Mouse (Mus musculus): ENCODE data around the gene Tanc2. TPM values are rescaled to one million over a fixed set of nuclear protein-coding genes. Genes with fewer than 3 reads are reported as not detected.

Gene Tanc2
- polyA plus RNA-seq, 1 experiment from 2014 or later: 52.9 TPM

DNA sequence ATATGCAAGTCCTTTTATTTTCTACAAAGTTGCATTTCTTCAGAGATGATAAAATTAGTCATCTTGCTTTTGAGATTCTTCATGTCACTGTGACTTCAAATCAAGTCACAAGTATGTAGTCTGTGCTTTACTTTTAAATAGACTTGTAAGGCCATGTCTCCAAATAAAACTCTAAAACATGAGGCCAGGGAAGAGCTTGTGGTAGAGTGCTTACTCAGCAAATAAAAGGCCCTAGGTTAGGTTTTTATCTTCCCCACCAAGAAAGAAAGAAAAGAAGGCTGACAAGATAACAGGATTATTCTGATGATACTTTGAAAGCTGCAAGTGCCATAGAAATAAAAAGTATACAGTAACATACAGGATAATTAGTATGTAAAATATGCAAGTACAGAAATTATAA, 188.0 kb downstream of the Tanc2 start:
- no peaks in the 10 kb centered on the region for H3K4me1 ChIP-seq (replicated peaks; ENCODE audit: control insufficient read depth, insufficient read depth, low read length)
- DNase-seq (ENCODE audit: low spot score): no peak
- H3K27ac ChIP-seq: no peak overlapping the region
- no peak overlapping the region for H3K9ac ChIP-seq
- no peak overlapping the region for H3K4me3 ChIP-seq (replicated peaks; ENCODE audit: low read length)
- H3K9me3 ChIP-seq (ENCODE audit: control insufficient read depth, low read length): no peaks in the 10 kb centered on the region
- peaks cover 26% of the 10 kb centered on the region; the same call in 1 of the 2 replicates for H3K36me3 ChIP-seq (replicated peaks; ENCODE audit: control insufficient read depth, insufficient read depth)
- no peak overlapping the region for H3K4me2 ChIP-seq (replicated peaks)
- no peak for ATAC-seq (ENCODE audit: low FRiP score)
- no peaks in the 10 kb centered on the region for H3K27me3 ChIP-seq (ENCODE audit: control insufficient read depth, insufficient read depth, low read length)

DNA sequence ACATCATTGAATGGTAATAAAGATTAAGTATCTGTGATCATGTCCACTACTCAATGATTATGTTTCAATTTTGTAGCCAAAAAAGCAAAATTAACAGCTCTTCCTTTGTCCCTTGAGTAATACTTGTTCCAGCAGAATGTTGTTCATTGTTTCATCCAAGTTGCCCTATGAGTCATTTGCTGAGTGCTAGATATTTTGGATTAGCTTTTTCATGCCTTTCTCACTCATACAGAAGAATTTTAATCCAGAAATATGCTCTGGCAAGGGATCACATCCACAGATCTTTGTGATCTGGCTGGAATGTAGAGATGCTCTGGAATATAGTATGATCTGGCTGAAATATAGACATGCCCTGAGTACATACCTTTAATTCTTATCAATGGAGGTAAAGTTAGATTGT, 202.7 kb downstream of the Tanc2 start:
- H3K9me3 ChIP-seq (ENCODE audit: control insufficient read depth, low read length): no peaks in the 10 kb centered on the region
- no peak overlapping the region for H3K27ac ChIP-seq
- no peak for ATAC-seq (ENCODE audit: low FRiP score)
- no peak overlapping the region for H3K9ac ChIP-seq
- no peaks in the 10 kb centered on the region for H3K27me3 ChIP-seq (ENCODE audit: control insufficient read depth, insufficient read depth, low read length)
- no peaks in the 10 kb centered on the region for H3K4me1 ChIP-seq (replicated peaks; ENCODE audit: control insufficient read depth, insufficient read depth, low read length)
- H3K4me2 ChIP-seq (replicated peaks): no peak overlapping the region
- no peak for DNase-seq (ENCODE audit: low spot score)
- no peak overlapping the region for H3K4me3 ChIP-seq (replicated peaks; ENCODE audit: low read length)
- no peaks in the 10 kb centered on the region for H3K36me3 ChIP-seq (replicated peaks; ENCODE audit: control insufficient read depth, insufficient read depth)

GRCm38 (mm10) chr11:105803686-105804085, 213.9 kb downstream of the Tanc2 start:
- ATAC-seq (ENCODE audit: low FRiP score) (no peak), DNase-seq (ENCODE audit: low spot score) (no peak)
- Histone ChIP-seq H3K4me3 (replicated peaks; ENCODE audit: low read length) (no peak overlapping the region), H3K4me2 (replicated peaks) (no peak overlapping the region), H3K27me3 (ENCODE audit: control insufficient read depth, insufficient read depth, low read length) (no peaks in the 10 kb centered on the region), H3K36me3 (replicated peaks; ENCODE audit: control insufficient read depth, insufficient read depth) (peaks cover 5% of the 10 kb centered on the region; the same call in 1 of the 2 replicates), H3K9me3 (ENCODE audit: control insufficient read depth, low read length) (no peaks in the 10 kb centered on the region), H3K27ac (no peak overlapping the region), H3K4me1 (replicated peaks; ENCODE audit: control insufficient read depth, insufficient read depth, low read length) (no peaks in the 10 kb centered on the region), H3K9ac (no peak overlapping the region)
- 86% methylated on average over 3 of the region's 3 CpGs for WGBS

- Histone ChIP-seq H3K9me3 (ENCODE audit: control insufficient read depth, low read length) (no peaks in the 10 kb centered on the region), H3K36me3 (replicated peaks; ENCODE audit: control insufficient read depth, insufficient read depth) (no peaks in the 10 kb centered on the region), H3K27ac (no peak overlapping the region), H3K4me2 (replicated peaks) (no peak overlapping the region), H3K4me3 (replicated peaks; ENCODE audit: low read length) (no peak overlapping the region), H3K4me1 (replicated peaks; ENCODE audit: control insufficient read depth, insufficient read depth, low read length) (no peaks in the 10 kb centered on the region), H3K9ac (no peak overlapping the region), H3K27me3 (ENCODE audit: control insufficient read depth, insufficient read depth, low read length) (no peaks in the 10 kb centered on the region)
- no peak for ATAC-seq (ENCODE audit: low FRiP score)
- 80% methylated on average over 3 of the region's 3 CpGs for WGBS
- no peak for DNase-seq (ENCODE audit: low spot score)
These were observed 215.0 kb downstream of the Tanc2 start for GRCm38 (mm10) chr11:105804776-105805175.

DNA sequence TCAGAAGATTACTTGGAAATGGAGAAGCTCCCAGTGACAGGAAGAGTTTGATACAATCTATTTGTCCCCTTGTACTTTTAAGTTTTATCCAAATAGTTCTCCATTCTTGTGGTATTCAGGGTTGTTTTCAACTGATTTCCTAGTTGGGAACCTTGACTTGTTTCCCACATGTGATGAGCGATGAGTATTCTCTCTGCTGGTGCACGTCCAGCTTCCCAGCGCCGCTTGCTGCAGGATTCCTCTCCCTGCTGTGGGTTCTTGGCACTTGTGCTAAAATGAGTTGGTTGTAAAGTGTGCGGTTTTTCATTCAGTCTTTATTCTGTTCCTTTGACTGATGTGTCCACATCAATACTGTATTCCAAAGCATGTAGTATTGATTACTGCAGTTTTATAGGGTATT, 217.3 kb downstream of the Tanc2 start:
- WGBS: 88% methylated on average over 5 of the region's 5 CpGs
- Histone ChIP-seq H3K36me3 (replicated peaks; ENCODE audit: control insufficient read depth, insufficient read depth) (peaks cover 17% of the 10 kb centered on the region), H3K4me3 (replicated peaks; ENCODE audit: low read length) (no peak overlapping the region), H3K27me3 (ENCODE audit: control insufficient read depth, insufficient read depth, low read length) (no peaks in the 10 kb centered on the region), H3K9ac (no peak overlapping the region), H3K4me2 (replicated peaks) (no peak overlapping the region), H3K4me1 (replicated peaks; ENCODE audit: control insufficient read depth, insufficient read depth, low read length) (no peaks in the 10 kb centered on the region), H3K9me3 (ENCODE audit: control insufficient read depth, low read length) (no peaks in the 10 kb centered on the region), H3K27ac (no peak overlapping the region)
- ATAC-seq (ENCODE audit: low FRiP score): no peak
- no peak for DNase-seq (ENCODE audit: low spot score)

DNA sequence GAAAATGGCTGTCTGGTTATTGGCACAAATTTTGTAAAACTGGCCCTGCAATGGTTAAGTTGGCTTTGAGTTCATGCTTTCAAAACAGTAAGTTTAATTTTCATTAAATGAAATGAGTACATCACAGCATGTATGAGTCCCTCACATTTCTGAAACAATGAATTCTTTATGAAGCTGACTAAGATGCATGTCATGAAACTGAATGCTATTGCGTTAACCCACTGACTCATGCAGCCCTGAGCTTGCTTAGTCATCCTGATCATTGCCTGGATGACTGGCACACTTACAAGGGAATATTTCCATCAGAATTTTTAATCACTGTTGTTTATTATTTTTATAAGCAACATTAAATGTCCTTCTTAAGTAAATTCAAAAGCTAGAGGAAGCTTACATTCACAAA, 233.5 kb downstream of the Tanc2 start:
- no peaks in the 10 kb centered on the region for H3K27me3 ChIP-seq (ENCODE audit: control insufficient read depth, insufficient read depth, low read length)
- H3K4me3 ChIP-seq (replicated peaks; ENCODE audit: low read length): no peak overlapping the region
- no peak overlapping the region for H3K27ac ChIP-seq
- H3K4me2 ChIP-seq (replicated peaks): no peak overlapping the region
- H3K9me3 ChIP-seq (ENCODE audit: control insufficient read depth, low read length): no peaks in the 10 kb centered on the region
- no peak overlapping the region for H3K9ac ChIP-seq
- DNase-seq (ENCODE audit: low spot score) (no peak), ATAC-seq (ENCODE audit: low FRiP score) (no peak)
- H3K4me1 ChIP-seq (replicated peaks; ENCODE audit: control insufficient read depth, insufficient read depth, low read length): no peaks in the 10 kb centered on the region
- WGBS: 45% methylated on average over 1 of the region's 1 CpGs
- H3K36me3 ChIP-seq (replicated peaks; ENCODE audit: control insufficient read depth, insufficient read depth): 0 out of 2 replicates have a peak, but pooled peaks cover 2% of the 10 kb centered on the region

DNA sequence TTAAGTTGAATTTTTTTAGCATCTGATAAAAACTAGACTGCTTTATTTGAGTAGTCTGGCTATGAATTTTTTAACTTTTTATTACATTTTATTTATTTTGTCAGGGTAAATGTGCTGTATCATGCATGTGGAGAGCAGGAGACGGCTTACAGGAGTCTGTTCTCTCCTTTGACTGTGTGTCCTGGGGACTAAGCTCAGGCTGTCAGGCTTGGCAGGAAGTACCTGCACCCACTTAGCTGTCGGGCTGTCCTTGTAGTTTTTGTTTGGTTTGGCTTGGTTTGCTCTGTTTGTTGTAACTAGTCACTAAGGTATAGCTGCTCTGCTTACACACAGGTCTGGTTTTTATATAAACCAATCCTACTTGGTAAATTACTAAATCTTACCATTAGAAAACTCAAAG, 234.0 kb downstream of the Tanc2 start:
- H3K9me3 ChIP-seq (ENCODE audit: control insufficient read depth, low read length): no peaks in the 10 kb centered on the region
- no peak overlapping the region for H3K9ac ChIP-seq
- 0 out of 2 replicates have a peak, but pooled peaks cover 2% of the 10 kb centered on the region for H3K36me3 ChIP-seq (replicated peaks; ENCODE audit: control insufficient read depth, insufficient read depth)
- no peak overlapping the region for H3K4me3 ChIP-seq (replicated peaks; ENCODE audit: low read length)
- no peaks in the 10 kb centered on the region for H3K4me1 ChIP-seq (replicated peaks; ENCODE audit: control insufficient read depth, insufficient read depth, low read length)
- DNase-seq (ENCODE audit: low spot score) (no peak), ATAC-seq (ENCODE audit: low FRiP score) (no peak)
- WGBS: 80% methylated on average over 2 of the region's 2 CpGs
- no peak overlapping the region for H3K27ac ChIP-seq
- H3K27me3 ChIP-seq (ENCODE audit: control insufficient read depth, insufficient read depth, low read length): no peaks in the 10 kb centered on the region
- H3K4me2 ChIP-seq (replicated peaks): no peak overlapping the region

GRCm38 (mm10) chr11:105828175-105828574, 238.4 kb downstream of the Tanc2 start:
- no peak for DNase-seq (ENCODE audit: low spot score)
- H3K9ac ChIP-seq: no peak overlapping the region
- 86% methylated on average over 2 of the region's 2 CpGs for WGBS
- no peaks in the 10 kb centered on the region for H3K9me3 ChIP-seq (ENCODE audit: control insufficient read depth, low read length)
- H3K27ac ChIP-seq: no peak overlapping the region
- no peaks in the 10 kb centered on the region for H3K27me3 ChIP-seq (ENCODE audit: control insufficient read depth, insufficient read depth, low read length)
- ATAC-seq (ENCODE audit: low FRiP score): no peak
- H3K4me3 ChIP-seq (replicated peaks; ENCODE audit: low read length): no peak overlapping the region
- 0 out of 2 replicates have a peak, but pooled peaks cover 2% of the 10 kb centered on the region for H3K36me3 ChIP-seq (replicated peaks; ENCODE audit: control insufficient read depth, insufficient read depth)
- H3K4me2 ChIP-seq (replicated peaks): no peak overlapping the region
- H3K4me1 ChIP-seq (replicated peaks; ENCODE audit: control insufficient read depth, insufficient read depth, low read length): no peaks in the 10 kb centered on the region

- no peak for ATAC-seq (ENCODE audit: low FRiP score)
- no peaks in the 10 kb centered on the region for H3K27me3 ChIP-seq (ENCODE audit: control insufficient read depth, insufficient read depth, low read length)
- H3K9ac ChIP-seq: no peak overlapping the region
- no peak overlapping the region for H3K4me3 ChIP-seq (replicated peaks; ENCODE audit: low read length)
- peaks cover 19% of the 10 kb centered on the region for H3K36me3 ChIP-seq (replicated peaks; ENCODE audit: control insufficient read depth, insufficient read depth)
- 93% methylated on average over 4 of the region's 4 CpGs for WGBS
- no peak overlapping the region for H3K4me2 ChIP-seq (replicated peaks)
- H3K9me3 ChIP-seq (ENCODE audit: control insufficient read depth, low read length): no peaks in the 10 kb centered on the region
- H3K27ac ChIP-seq: no peak overlapping the region
- H3K4me1 ChIP-seq (replicated peaks; ENCODE audit: control insufficient read depth, insufficient read depth, low read length): no peaks in the 10 kb centered on the region
- no peak for DNase-seq (ENCODE audit: low spot score)
These were observed 245.4 kb downstream of the Tanc2 start for GRCm38 (mm10) chr11:105835209-105835608.

DNA sequence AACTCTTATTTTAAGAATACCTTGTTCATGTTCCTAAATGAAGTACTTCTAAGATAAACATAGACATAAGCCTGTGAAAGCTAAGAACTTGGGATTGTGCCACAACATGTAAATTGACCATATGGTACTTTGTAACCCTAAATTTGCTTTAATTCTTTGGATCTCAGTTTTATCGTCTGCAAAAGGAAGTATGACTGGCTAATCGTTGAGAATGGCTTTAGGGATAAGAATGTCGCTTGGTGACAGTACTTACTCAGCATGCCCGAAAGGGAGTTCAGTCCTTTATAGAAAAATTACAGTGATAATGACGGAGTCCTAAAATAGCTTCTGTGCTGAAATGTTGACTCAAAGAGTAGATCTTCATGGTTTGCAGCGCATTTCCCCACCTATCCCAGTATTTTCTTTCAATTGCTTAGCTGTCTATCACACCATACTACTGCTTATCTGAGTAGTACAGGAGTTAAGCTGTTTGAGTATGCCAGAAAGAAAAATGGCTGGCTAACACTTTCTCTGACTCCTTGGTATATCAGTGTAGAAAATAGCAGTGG, 246.6 kb downstream of the Tanc2 start:
- Histone ChIP-seq H3K4me2 (replicated peaks) (no peak overlapping the region), H3K27me3 (ENCODE audit: control insufficient read depth, insufficient read depth, low read length) (no peaks in the 10 kb centered on the region), H3K9ac (no peak overlapping the region), H3K36me3 (replicated peaks; ENCODE audit: control insufficient read depth, insufficient read depth) (peaks cover 27% of the 10 kb centered on the region), H3K9me3 (ENCODE audit: control insufficient read depth, low read length) (no peaks in the 10 kb centered on the region), H3K4me1 (replicated peaks; ENCODE audit: control insufficient read depth, insufficient read depth, low read length) (no peaks in the 10 kb centered on the region), H3K27ac (no peak overlapping the region), H3K4me3 (replicated peaks; ENCODE audit: low read length) (no peak overlapping the region)
- DNase-seq (ENCODE audit: low spot score) (no peak), ATAC-seq (ENCODE audit: low FRiP score) (no peak)
- whole genome bisulfite sequencing: 93% methylated on average over 6 of the region's 6 CpGs
